Mouse (Mus musculus) megakaryocyte, embryonic 14.5 days (primary cell): ENCODE data around the gene Tldc1.

ENCODE experiments used
- FLI1 ChIP-seq: IDR thresholded peaks from 2 replicates; pipeline ENCODE4 v1.6.1; 2012; ENCODE audit warnings: low read length, inconsistent platforms, mixed read lengths
- GATA1 ChIP-seq: IDR thresholded peaks from 3 replicates; pipeline ENCODE4 v1.6.1; 2012; ENCODE audit warnings: mixed read lengths, low read length, inconsistent platforms, borderline replicate concordance

- TF ChIP-seq GATA1 (no peak), FLI1 (no peak)
These were observed 959 bp upstream of the Tldc1 start for GRCm38 (mm10) chr8:119779013-119779737.
